ENCODE assay signal across 17 mouse cellular contexts in genomic region chr11:30204398-30204797, GRCm38 (mm10).
DNase-seq lines count a peak whose midpoint lies in the region; ATAC-seq and TF ChIP-seq lines count a peak whose summit lies in the region.
"Had no signal": no experiment of that assay in that cellular context is flagged by ENCODE, and none has a peak within 500 bp of the region (broad histone marks: within the 10 kb centered on the region; RNA-seq: fewer than 3 reads in every experiment).

No protein-coding gene starts in this region.

- TF ChIP-seq CTCF in liver, postnatal 0 days (IDR thresholded peaks at IDR 0.05; ENCODE audit: low read depth) = no peak

- no peak overlapping the region for H3K4me2 ChIP-seq in liver, postnatal 0 days (ENCODE audit: low read depth, low read length)
- H3K4me2 ChIP-seq in liver, embryonic 12.5 days = no peak overlapping the region
- no peak overlapping the region for H3K4me2 ChIP-seq in kidney, embryonic 14.5 days (replicated peaks; ENCODE audit: low read depth, low read length)
- no peak overlapping the region for H3K4me2 ChIP-seq in stomach, embryonic 15.5 days
- H3K4me2 ChIP-seq: embryonic facial prominence, embryonic 13.5 days; heart, embryonic 11.5 days; limb, embryonic 15.5 days had no signal

- no peaks in the 10 kb centered on the region for H3K36me3 ChIP-seq in liver, postnatal 0 days (replicated peaks; ENCODE audit: insufficient read depth, low read length)
- no peaks in the 10 kb centered on the region for H3K36me3 ChIP-seq in liver, embryonic 12.5 days
- H3K36me3 ChIP-seq in kidney, embryonic 14.5 days (ENCODE audit: control insufficient read depth, insufficient read depth, low read length) = no peaks in the 10 kb centered on the region; the same call in 1 of the 2 replicates
- H3K36me3 ChIP-seq in stomach, embryonic 15.5 days = no peaks in the 10 kb centered on the region
- H3K36me3 ChIP-seq: G1E had no signal

- no peak overlapping the region for H3K9ac ChIP-seq in liver, postnatal 0 days (replicated peaks)
- no peak overlapping the region for H3K9ac ChIP-seq in liver, embryonic 12.5 days
- no peak overlapping the region for H3K9ac ChIP-seq in kidney, embryonic 14.5 days (ENCODE audit: low read depth, low read length)
- H3K9ac ChIP-seq in stomach, embryonic 15.5 days = no peak overlapping the region
- H3K9ac ChIP-seq: embryonic facial prominence, embryonic 13.5 days; limb, embryonic 15.5 days had no signal

- ATAC-seq in liver, postnatal 0 days = peak; percentile 56; the same call in 1 of the 2 replicates
- ATAC-seq in liver, embryonic 12.5 days = no peak
- ATAC-seq in kidney, embryonic 14.5 days (ENCODE audit: low FRiP score, low TSS enrichment) = peak; percentile 67; the same call in 1 of the 2 replicates
- peak; percentile 73 for ATAC-seq in stomach, embryonic 15.5 days (ENCODE audit: insufficient read depth, low FRiP score, low read depth)

- H3K4me3 ChIP-seq in liver, postnatal 0 days (ENCODE audit: low read depth, low read length) = no peak overlapping the region
- H3K4me3 ChIP-seq in liver, embryonic 12.5 days = no peak overlapping the region
- H3K4me3 ChIP-seq in kidney, embryonic 14.5 days (ENCODE audit: low read length) = no peak overlapping the region
- H3K4me3 ChIP-seq in stomach, embryonic 15.5 days (replicated peaks) = no peak overlapping the region
- H3K4me3 ChIP-seq: embryonic facial prominence, embryonic 13.5 days; limb, embryonic 15.5 days; megakaryocyte, embryonic 14.5 days had no signal

- H3K9me3 ChIP-seq in liver, postnatal 0 days (ENCODE audit: low read length) = no peaks in the 10 kb centered on the region
- no peaks in the 10 kb centered on the region for H3K9me3 ChIP-seq in liver, embryonic 12.5 days (replicated peaks)
- H3K9me3 ChIP-seq in kidney, embryonic 14.5 days (ENCODE audit: control insufficient read depth, low read length) = no peaks in the 10 kb centered on the region
- H3K9me3 ChIP-seq in stomach, embryonic 15.5 days = no peaks in the 10 kb centered on the region
- H3K9me3 ChIP-seq: embryonic facial prominence, embryonic 13.5 days; limb, embryonic 15.5 days had no signal

- TF ChIP-seq EP300 in liver, postnatal 0 days (IDR thresholded peaks at IDR 0.05; ENCODE audit: low read depth) = no peak

- peaks cover 7% of the 10 kb centered on the region for H3K4me1 ChIP-seq in liver, postnatal 0 days (ENCODE audit: insufficient read depth)
- H3K4me1 ChIP-seq in liver, embryonic 12.5 days = no peaks in the 10 kb centered on the region
- peaks cover 12% of the 10 kb centered on the region; the same call in 1 of the 2 replicates for H3K4me1 ChIP-seq in kidney, embryonic 14.5 days (ENCODE audit: control insufficient read depth, insufficient read depth, low read length)
- H3K4me1 ChIP-seq in stomach, embryonic 15.5 days = 0 out of 2 replicates have a peak, but pooled peaks cover 6% of the 10 kb centered on the region
- H3K4me1 ChIP-seq: embryonic facial prominence, embryonic 13.5 days had no signal

- DNase-seq in liver, postnatal 0 days = no peak
- DNase-seq in kidney, adult 11 months = peak; percentile 72
- no peak for DNase-seq in adrenal gland, postnatal 4 days (ENCODE audit: low spot score in 2 of 2)
- DNase-seq in thymus, postnatal 10 days (ENCODE audit: low spot score in 2 of 2) = no peak
- DNase-seq: cerebellum, adult 11 months; gastrocnemius, postnatal 14 days; heart, postnatal 4 days; layer of hippocampus, adult 9-11 months; thymus, postnatal 4 days had no signal

- no peak overlapping the region for H3K27ac ChIP-seq in liver, postnatal 0 days (ENCODE audit: low read depth)
- H3K27ac ChIP-seq in liver, embryonic 12.5 days = no peak overlapping the region
- H3K27ac ChIP-seq in kidney, embryonic 14.5 days (ENCODE audit: low read depth, low read length) = no peak overlapping the region; the same call in 1 of the 2 replicates
- H3K27ac ChIP-seq in stomach, embryonic 15.5 days = 0 out of 2 replicates have a peak overlapping the region, but pooled peaks have one; percentile 38
- H3K27ac ChIP-seq: embryonic facial prominence, embryonic 13.5 days; limb, embryonic 15.5 days had no signal

- H3K27me3 ChIP-seq in liver, postnatal 0 days (ENCODE audit: insufficient read depth, low read length) = no peaks in the 10 kb centered on the region
- H3K27me3 ChIP-seq in liver, embryonic 12.5 days (replicated peaks) = peaks cover 9% of the 10 kb centered on the region; the same call in 1 of the 2 replicates
- no peaks in the 10 kb centered on the region for H3K27me3 ChIP-seq in kidney, embryonic 14.5 days (ENCODE audit: control insufficient read depth, insufficient read depth, low read length)
- no peaks in the 10 kb centered on the region for H3K27me3 ChIP-seq in stomach, embryonic 15.5 days (replicated peaks)
- H3K27me3 ChIP-seq: embryonic facial prominence, embryonic 13.5 days; limb, embryonic 15.5 days; megakaryocyte, embryonic 14.5 days had no signal
